Mouse (Mus musculus) forebrain, embryonic 11.5 days (tissue): Measurements from ENCODE around the gene Csl. TPM values are rescaled to one million over a fixed set of nuclear protein-coding genes. Genes with fewer than 3 reads are reported as not detected.

Source experiments
- ATAC-seq: fragments of 200-750 bp; cut with Nextera tagmentation; replicated peaks from 2 replicates; pipeline ENCODE4 v1.8.0; 2017; ENCODE audit warnings: moderate TSS enrichment; ENCODE audit not compliant: low FRiP score
- DNase-seq: peaks from one replicate; pipeline ENCODE4 v3.0.0-alpha.2; 2017; ENCODE audit warnings: low spot score
- H3K27ac ChIP-seq: fragments of 300-500 bp; sonication (generic); 2 replicates; pipeline ENCODE4 v1.5.1; 2014; ENCODE audit warnings: low read depth, low read length
- H3K27me3 ChIP-seq: fragments of 300-500 bp; sonication (generic); 2 replicates; pipeline ENCODE4 v1.6.1; 2014; ENCODE audit warnings: mild to moderate bottlenecking, low read length, mixed read lengths; ENCODE audit not compliant: control insufficient read depth, insufficient read depth
- H3K36me3 ChIP-seq: fragments of 300-500 bp; sonication (generic); 2 replicates; pipeline ENCODE4 v1.6.1; 2014; ENCODE audit warnings: mild to moderate bottlenecking, low read length, moderate library complexity, mixed read lengths; ENCODE audit not compliant: control insufficient read depth, insufficient read depth
- H3K4me1 ChIP-seq: fragments of 300-500 bp; sonication (generic); replicated peaks from 2 replicates; pipeline ENCODE4 v1.6.1; 2014; ENCODE audit warnings: low read length, mixed read lengths; ENCODE audit not compliant: control insufficient read depth, insufficient read depth
- H3K4me2 ChIP-seq: fragments of 300-500 bp; sonication (generic); 2 replicates; pipeline ENCODE4 v1.6.1; 2014; ENCODE audit warnings: low read depth, mild to moderate bottlenecking, low read length, moderate library complexity, mixed read lengths; ENCODE audit not compliant: severe bottlenecking
- H3K4me3 ChIP-seq: fragments of 300-500 bp; sonication (generic); 2 replicates; pipeline ENCODE4 v1.5.1; 2014; ENCODE audit warnings: low read depth, low read length
- H3K9ac ChIP-seq: fragments of 300-500 bp; sonication (generic); 2 replicates; pipeline ENCODE4 v1.6.1; 2014; ENCODE audit warnings: low read length
- H3K9me3 ChIP-seq: fragments of 300-500 bp; sonication (generic); 2 replicates; pipeline ENCODE4 v1.6.1; 2016; ENCODE audit warnings: low read length, mixed read lengths; ENCODE audit not compliant: control insufficient read depth
- WGBS: fragments of 180-500 bp; shearing (Covaris S2); extraction: QIAGEN DNeasy Blood & Tissue Kit; methylation state at CpG from one replicate; pipeline ENCODE4 v1.1.7; 2014; 5-methylcytosine and 5-hydroxymethylcytosine counted together
- polyA plus RNA-seq: library from polyadenylated mRNA; unstranded; fragments of >200 nt; fragmentation: Nextera tagmentation; extraction: Ambion mirVana; gene quantifications from 2 replicates; pipeline ENCODE4 v1.2.1, GENCODE M21; 2014

The Csl gene
- polyA plus RNA-seq, result 0.09 and 0.13 TPM in 2 replicates

DNA sequence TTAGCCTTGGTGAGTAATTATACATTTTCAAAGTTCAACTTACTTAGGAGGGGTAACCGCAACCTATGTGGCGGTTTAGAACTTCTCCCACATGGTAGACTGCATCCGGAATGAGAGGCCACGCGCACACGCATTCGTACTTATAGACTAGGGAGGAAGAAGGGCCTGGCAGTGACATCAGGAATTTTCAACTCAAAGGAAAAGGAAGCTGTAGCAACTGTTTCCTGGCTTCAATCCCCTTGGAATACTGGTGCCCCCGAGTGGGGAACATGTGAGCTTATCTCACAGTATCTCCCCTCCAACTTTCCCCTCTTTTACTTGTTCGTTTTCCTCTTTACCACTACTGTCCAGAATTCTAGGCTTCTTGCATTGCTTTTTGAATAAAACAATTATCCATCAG lies at the start of gene Csl:
Gene Csl (minus strand): TSS at position 101 of the 400 bp plus-strand sequence.
- no peaks in the 10 kb centered on the region for H3K36me3 ChIP-seq
- DNase-seq (no peak), ATAC-seq (no peak)
- no peak within 1 kb of the TSS for H3K4me2 ChIP-seq
- 97% methylated on average over 9 of the region's 9 CpGs for WGBS
- H3K4me3 ChIP-seq, result no peak within 1 kb of the TSS
- H3K9ac ChIP-seq, result no peak within 1 kb of the TSS
- no peak within 1 kb of the TSS for H3K27ac ChIP-seq
- no peaks in the 10 kb centered on the region for H3K27me3 ChIP-seq
- no peaks in the 10 kb centered on the region for H3K9me3 ChIP-seq
- no peaks in the 10 kb centered on the region for H3K4me1 ChIP-seq

GRCm38 (mm10) chr10:99789418-99789817 lies 30.0 kb upstream of the Csl start:
- no peaks in the 10 kb centered on the region for H3K36me3 ChIP-seq
- H3K27ac ChIP-seq, result no peak overlapping the region
- H3K9me3 ChIP-seq, result no peaks in the 10 kb centered on the region
- H3K9ac ChIP-seq, result no peak overlapping the region
- no peaks in the 10 kb centered on the region for H3K27me3 ChIP-seq
- WGBS, result 87% methylated on average over 2 of the region's 2 CpGs
- ATAC-seq (no peak), DNase-seq (no peak)
- H3K4me2 ChIP-seq, result no peak overlapping the region
- no peak overlapping the region for H3K4me3 ChIP-seq
- H3K4me1 ChIP-seq, result no peaks in the 10 kb centered on the region

DNA sequence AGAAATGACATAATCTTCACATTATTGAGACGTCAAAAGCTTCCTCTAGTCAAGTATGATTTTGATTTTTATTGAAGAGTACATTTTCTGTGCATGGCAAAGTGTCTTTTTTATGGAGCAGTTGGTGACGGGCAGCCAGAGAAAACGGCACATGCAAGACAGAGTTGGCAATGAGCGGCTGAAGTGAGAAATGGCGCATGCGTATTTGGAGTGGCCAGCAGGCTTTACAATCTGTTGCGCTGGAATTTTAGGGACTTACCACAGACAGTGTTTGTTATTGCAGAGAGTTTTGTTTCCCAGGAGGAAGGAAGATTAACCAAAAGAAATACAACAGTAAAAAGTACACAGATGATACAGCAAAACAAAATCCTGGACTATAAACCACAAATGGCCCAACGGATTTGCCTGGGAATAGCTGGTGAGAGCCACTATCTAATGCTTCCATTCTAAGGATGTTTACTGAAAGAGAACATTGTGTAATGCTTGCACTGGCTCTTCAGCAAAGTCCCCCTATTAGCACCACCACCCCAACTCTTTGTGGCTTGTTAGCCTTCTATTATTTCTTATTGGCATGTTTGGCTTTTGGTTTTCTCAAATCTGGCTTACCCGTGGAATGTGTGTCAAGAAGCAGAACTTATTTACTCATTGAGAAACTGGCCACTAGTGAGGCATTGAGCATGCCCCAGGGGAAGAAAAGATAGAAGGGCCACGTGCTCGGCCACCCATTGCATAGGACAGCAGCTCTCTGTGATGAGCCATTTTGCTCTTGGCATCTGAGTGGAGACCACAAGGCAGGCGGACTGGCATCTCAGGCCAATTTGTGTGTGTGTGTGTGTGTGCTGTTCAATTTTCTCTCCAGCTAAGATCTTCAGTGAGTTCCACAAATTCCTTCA lies 15.0 kb upstream of the Csl start:
- Histone ChIP-seq H3K27ac (no peak overlapping the region), H3K9ac (no peak overlapping the region), H3K4me2 (no peak overlapping the region), H3K4me3 (no peak overlapping the region), H3K27me3 (no peaks in the 10 kb centered on the region), H3K36me3 (no peaks in the 10 kb centered on the region), H3K4me1 (no peaks in the 10 kb centered on the region), H3K9me3 (no peaks in the 10 kb centered on the region)
- no peak for DNase-seq
- 89% methylated on average over 12 of the region's 12 CpGs for WGBS
- no peak for ATAC-seq

- no peak for DNase-seq
Measured at GRCm38 (mm10) chr10:99750146-99750545, 9.3 kb downstream of the Csl start.

GRCm38 (mm10) chr10:99748668-99749260 lies 10.7 kb downstream of the Csl start:
- Histone ChIP-seq H3K4me3 (no peak overlapping the region), H3K4me2 (no peak overlapping the region), H3K36me3 (no peaks in the 10 kb centered on the region), H3K27me3 (no peaks in the 10 kb centered on the region), H3K9me3 (no peaks in the 10 kb centered on the region), H3K9ac (no peak overlapping the region), H3K4me1 (no peaks in the 10 kb centered on the region), H3K27ac (no peak overlapping the region)
- ATAC-seq (no peak), DNase-seq (no peak)
- 87% methylated on average over 2 of the region's 2 CpGs for WGBS

More at GRCm38 (mm10) chr10:99750146-99750545, 9.3 kb downstream of the Csl start:
- no peak overlapping the region for H3K4me2 ChIP-seq
- no peaks in the 10 kb centered on the region for H3K27me3 ChIP-seq
- no peak overlapping the region for H3K9ac ChIP-seq
- H3K36me3 ChIP-seq, result no peaks in the 10 kb centered on the region
- WGBS, result 82% methylated on average over 2 of the region's 2 CpGs
- no peaks in the 10 kb centered on the region for H3K9me3 ChIP-seq
- ATAC-seq, result no peak
- H3K4me3 ChIP-seq, result no peak overlapping the region
- no peak overlapping the region for H3K27ac ChIP-seq
- H3K4me1 ChIP-seq, result no peaks in the 10 kb centered on the region

- H3K36me3 ChIP-seq, result no peaks in the 10 kb centered on the region
- DNase-seq, result no peak
- no peak overlapping the region for H3K27ac ChIP-seq
- H3K4me1 ChIP-seq, result no peaks in the 10 kb centered on the region
- H3K4me2 ChIP-seq, result no peak overlapping the region
- H3K4me3 ChIP-seq, result no peak overlapping the region
- no peaks in the 10 kb centered on the region for H3K27me3 ChIP-seq
- no peak overlapping the region for H3K9ac ChIP-seq
- WGBS, result 80% methylated on average over 2 of the region's 2 CpGs
- no peak for ATAC-seq
- H3K9me3 ChIP-seq, result no peaks in the 10 kb centered on the region
Measured at GRCm38 (mm10) chr10:99748009-99748408, 11.4 kb downstream of the Csl start.

DNA sequence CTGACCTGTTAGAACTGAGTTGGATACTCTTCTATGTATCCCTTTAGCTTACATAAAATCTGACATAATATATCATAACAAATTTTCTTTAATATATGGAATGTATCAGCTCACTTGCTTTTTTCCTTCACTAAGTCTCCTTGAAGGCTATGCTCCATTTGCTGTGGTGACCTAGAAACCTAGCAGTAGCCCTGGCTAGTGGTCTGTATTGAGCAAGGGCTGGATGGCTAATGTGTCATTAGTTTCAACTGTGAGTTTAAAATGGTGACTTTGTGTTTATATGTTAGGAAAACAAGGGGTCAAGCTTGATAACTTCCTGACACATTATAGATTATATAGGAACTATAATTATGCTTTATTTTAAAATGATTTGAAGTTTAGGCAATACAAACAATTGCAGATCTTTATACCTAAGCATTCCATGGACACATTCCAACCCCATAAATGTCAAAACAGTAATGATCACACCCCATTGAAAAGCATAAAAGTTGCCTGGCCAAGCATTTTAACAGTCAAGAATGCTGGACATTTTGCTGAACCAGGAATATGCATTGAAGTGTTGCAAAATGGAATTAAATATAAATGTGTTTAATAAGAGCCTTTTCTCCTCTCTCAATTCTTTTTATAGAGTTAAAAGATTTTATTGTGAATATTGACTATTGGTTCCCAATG lies 17.7 kb downstream of the Csl start:
- DNase-seq (no peak), ATAC-seq (no peak)
- Histone ChIP-seq H3K27ac (no peak overlapping the region), H3K4me3 (no peak overlapping the region), H3K9me3 (no peaks in the 10 kb centered on the region), H3K4me1 (no peaks in the 10 kb centered on the region), H3K36me3 (no peaks in the 10 kb centered on the region), H3K27me3 (no peaks in the 10 kb centered on the region; the same call in 1 of the 2 replicates), H3K4me2 (no peak overlapping the region), H3K9ac (no peak overlapping the region)

DNA sequence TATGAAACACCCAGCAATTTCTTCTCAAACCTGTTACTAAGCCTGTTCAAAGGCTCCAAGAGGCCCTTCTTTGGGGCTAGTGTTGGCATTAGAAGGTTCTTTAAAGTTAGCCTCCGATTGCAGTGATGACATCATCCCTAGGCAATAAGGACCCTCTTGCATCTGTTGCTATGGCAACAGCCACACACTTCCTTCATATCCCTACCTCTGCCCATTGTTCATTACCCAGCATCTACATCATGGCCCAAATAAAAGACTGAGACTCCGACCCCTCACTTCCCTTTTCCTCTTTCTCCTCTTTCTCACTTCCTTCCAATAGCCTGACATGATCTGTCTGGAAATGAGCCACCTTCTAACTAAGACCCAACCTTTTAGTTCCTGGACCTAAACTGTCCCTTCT lies 46.3 kb downstream of the Csl start:
- peak; percentile 62 for ATAC-seq
- no peak for DNase-seq
- no peak overlapping the region for H3K27ac ChIP-seq
- no peaks in the 10 kb centered on the region for H3K4me1 ChIP-seq
- 62% methylated on average over 2 of the region's 2 CpGs for WGBS
- no peaks in the 10 kb centered on the region for H3K27me3 ChIP-seq
- no peak overlapping the region for H3K4me3 ChIP-seq
- H3K36me3 ChIP-seq, result no peaks in the 10 kb centered on the region
- H3K9ac ChIP-seq, result no peak overlapping the region
- H3K9me3 ChIP-seq, result no peaks in the 10 kb centered on the region
- H3K4me2 ChIP-seq, result no peak overlapping the region
